Mouse (Mus musculus) spleen, adult 2 months (tissue): ENCODE results near the gene Ccr7.

ENCODE experiments used
- CTCF ChIP-seq: fragments of 200-500 bp; IDR thresholded peaks from 2 replicates; pipeline ENCODE4 v1.5.1; 2011; ENCODE audit warnings: mild to moderate bottlenecking, inconsistent platforms; ENCODE audit not compliant: insufficient read depth, insufficient read length, insufficient replicate concordance; ENCODE audit errors: extremely low read depth
- POLR2A ChIP-seq: fragments of 200-500 bp; IDR thresholded peaks from 2 replicates; pipeline ENCODE4 v1.6.1; 2011; ENCODE audit warnings: low read depth, low read length, inconsistent platforms

GRCm38 (mm10) chr11:99100215-99100614 lies 54.7 kb downstream of the Ccr7 start:
- TF ChIP-seq POLR2A (no peak), CTCF (no peak)
